Mouse (Mus musculus): ENCODE results near the gene Rec8.

DNA sequence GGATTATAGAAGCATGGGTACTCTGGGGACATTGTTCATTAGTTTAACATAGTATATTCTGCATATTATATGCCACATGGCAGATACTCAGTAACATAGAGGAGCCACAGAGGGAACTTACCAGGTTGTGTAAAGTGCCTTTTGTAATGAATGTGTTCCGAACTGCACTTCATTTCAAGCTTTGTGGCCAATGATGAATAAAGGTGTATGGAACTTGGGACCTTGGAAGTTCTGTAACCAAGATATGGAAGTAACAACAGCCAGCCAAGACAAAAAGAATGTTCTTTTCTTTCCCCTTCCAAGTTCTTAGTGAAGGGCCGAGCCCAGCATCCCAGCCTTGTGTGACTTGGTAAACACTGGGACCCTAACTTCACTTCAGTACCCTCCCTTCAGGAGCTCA, 32.0 kb downstream of the Rec8 start, which contains the start of gene Tssk4:
- TF ChIP-seq CTCF (IDR thresholded peaks at IDR 0.05; ENCODE audit: low read depth) (no peak), EP300 (optimal IDR thresholded peaks at IDR 0.05) (no peak)
